Mouse (Mus musculus) inflammation-experienced regulatory T-cells (primary cell): Measurements from ENCODE around the gene Mtpn. TPM values are rescaled to one million over a fixed set of nuclear protein-coding genes. Genes with fewer than 3 reads are reported as not detected.

Experiments
- polyA plus RNA-seq, 2 experiments: library from polyadenylated mRNA; unstranded; fragments of 100-300 nt; shearing (Covaris generic); gene quantifications; one replicate each; pipeline ENCODE4 v1.2.1; 2017

The Mtpn gene
- 10 to 100 TPM; 73.8 to 83.7 TPM for polyA plus RNA-seq

DNA sequence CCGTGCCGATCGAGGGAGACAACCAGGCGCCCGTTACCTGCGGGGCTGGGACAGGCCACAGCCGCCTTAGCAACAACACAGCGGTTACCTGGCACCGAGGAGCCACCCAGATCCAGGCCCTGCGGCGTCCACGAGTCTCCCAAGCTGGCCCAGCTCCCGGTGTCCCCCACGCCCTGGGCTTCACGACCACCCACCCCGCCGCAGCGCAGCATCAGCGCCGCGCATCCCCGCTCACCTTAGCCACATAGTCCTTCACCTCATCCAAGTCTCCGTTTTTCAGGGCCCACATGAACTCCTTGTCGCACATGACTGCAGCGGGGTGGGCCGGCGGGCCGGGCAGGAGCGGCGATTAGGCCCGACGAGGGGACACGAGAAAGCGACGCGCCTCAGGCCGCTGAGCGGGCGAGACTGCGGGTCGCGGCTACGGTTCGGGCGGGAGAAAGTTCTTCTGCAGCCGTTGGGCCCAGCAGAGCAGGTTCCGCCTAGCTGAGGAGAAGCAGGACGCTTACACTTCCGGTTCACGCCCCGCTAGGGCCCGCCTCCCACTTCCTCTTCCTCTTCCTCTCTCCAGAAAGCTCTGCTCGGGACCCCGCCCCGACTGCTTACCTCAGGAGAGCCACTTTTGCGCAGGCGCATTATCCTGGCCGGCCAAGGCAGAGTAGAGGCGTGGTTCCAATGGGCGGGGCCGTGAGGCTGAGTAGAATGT is at the start of gene Mtpn:
TSS of gene Mtpn (minus strand) at position 585 of the 706 bp plus-strand sequence.

Other genes starting within 250 kb of the Mtpn start
- gene Slc13a4, start 231.8 kb downstream of the Mtpn start, polyA plus RNA-seq = 1 to 10 TPM in 1 of 2 experiments, under 1 TPM in 1; 0.55 to 1.6 TPM
- gene Fam180a, start 213.7 kb downstream of the Mtpn start, polyA plus RNA-seq = not detected